24 mouse cellular contexts compared by ENCODE assay signal in genomic region chr7:65207240-65207639, GRCm38 (mm10). TPM values are rescaled to one million over a fixed set of nuclear protein-coding genes. Genes with fewer than 3 reads are reported as not detected.
DNase-seq lines count a peak whose midpoint lies in the region; ATAC-seq and TF ChIP-seq lines count a peak whose summit lies in the region.
"Had no signal": no experiment of that assay in that cellular context is flagged by ENCODE, and none has a peak within 500 bp of the region (broad histone marks: within the 10 kb centered on the region; RNA-seq: fewer than 3 reads in every experiment).

No protein-coding gene starts in this region.

- no peaks in the 10 kb centered on the region for H3K27me3 ChIP-seq in heart, embryonic 14.5 days (ENCODE audit: control insufficient read depth, insufficient read depth, low read length)
- H3K27me3 ChIP-seq in neural tube, embryonic 15.5 days (replicated peaks), result no peaks in the 10 kb centered on the region
- H3K27me3 ChIP-seq in stomach, postnatal 0 days (ENCODE audit: control insufficient read depth, insufficient read depth, low read length), result no peaks in the 10 kb centered on the region
- H3K27me3 ChIP-seq: embryonic facial prominence, embryonic 12.5 days; forebrain, embryonic 15.5 days; hindbrain, embryonic 12.5 days had no signal

- H3K4me2 ChIP-seq in heart, embryonic 14.5 days (ENCODE audit: low read length), result peak overlapping the region; percentile 44
- H3K4me2 ChIP-seq in neural tube, embryonic 15.5 days, result no peak overlapping the region
- no peak overlapping the region for H3K4me2 ChIP-seq in stomach, postnatal 0 days (replicated peaks; ENCODE audit: low read depth)
- H3K4me2 ChIP-seq: embryonic facial prominence, embryonic 12.5 days; forebrain, embryonic 15.5 days; hindbrain, embryonic 12.5 days had no signal

- no peak overlapping the region for H3K9ac ChIP-seq in heart, embryonic 14.5 days (ENCODE audit: low read length)
- H3K9ac ChIP-seq in neural tube, embryonic 15.5 days (replicated peaks), result no peak overlapping the region
- no peak overlapping the region for H3K9ac ChIP-seq in stomach, postnatal 0 days (ENCODE audit: low read length)
- H3K9ac ChIP-seq: embryonic facial prominence, embryonic 12.5 days; forebrain, embryonic 15.5 days; hindbrain, embryonic 12.5 days had no signal

- no peak overlapping the region for H3K4me3 ChIP-seq in heart, embryonic 14.5 days (ENCODE audit: control insufficient read depth in 1 of 2, insufficient read depth in 1 of 2, low read depth in 1 of 2, low read length in 2 of 2)
- no peak overlapping the region for H3K4me3 ChIP-seq in neural tube, embryonic 15.5 days (replicated peaks)
- H3K4me3 ChIP-seq in stomach, postnatal 0 days (ENCODE audit: low read depth, low read length), result no peak overlapping the region
- H3K4me3 ChIP-seq: embryonic facial prominence, embryonic 12.5 days; forebrain, embryonic 15.5 days; hindbrain, embryonic 12.5 days had no signal

- peak; percentile 82 for DNase-seq in heart, adult 11 months
- DNase-seq in heart, postnatal 36 days, result no peak
- no peak for DNase-seq in heart, adult 9 months (ENCODE audit: low spot score in 2 of 2)
- DNase-seq in neural tube, embryonic 10.5 days (ENCODE audit: extremely low spot score, low spot score), result peak; percentile 8
- DNase-seq in stomach, postnatal 0 days (ENCODE audit: low spot score), result peak; percentile 21
- DNase-seq in thymus, postnatal 36 days, result no peak
- DNase-seq: adrenal gland, postnatal 14 days; B cell, adult 2 months; cerebellum, adult 11-12 months; cerebellum, adult 9-10 months; cerebellum, postnatal 25 days; gastrocnemius, postnatal 36 days; kidney, adult 18-20 months had no signal

- TF ChIP-seq CTCF in stomach, postnatal 0 days (IDR thresholded peaks at IDR 0.05; ENCODE audit: low read depth), result no peak

- whole genome bisulfite sequencing in heart, embryonic 14.5 days, result 51% methylated on average over 10 of the region's 10 CpGs
- WGBS in neural tube, embryonic 15.5 days, result 93% methylated on average over 10 of the region's 10 CpGs
- WGBS in stomach, postnatal 0 days, result 77% methylated on average over 10 of the region's 10 CpGs

- no peak for TF ChIP-seq EP300 in stomach, postnatal 0 days (optimal IDR thresholded peaks at IDR 0.05)

- H3K36me3 ChIP-seq in heart, embryonic 14.5 days (ENCODE audit: control insufficient read depth, insufficient read depth, low read length), result no peaks in the 10 kb centered on the region
- H3K36me3 ChIP-seq in neural tube, embryonic 15.5 days, result no peaks in the 10 kb centered on the region
- H3K36me3 ChIP-seq in stomach, postnatal 0 days (ENCODE audit: control insufficient read depth, insufficient read depth, low read length), result no peaks in the 10 kb centered on the region
- H3K36me3 ChIP-seq: embryonic facial prominence, embryonic 12.5 days; forebrain, embryonic 15.5 days; G1E; hindbrain, embryonic 12.5 days had no signal

- no peak overlapping the region; a peak in 1 of 4 replicates for H3K27ac ChIP-seq in heart, embryonic 14.5 days (replicated peaks in 1 of 2; ENCODE audit: control insufficient read depth in 1 of 2, insufficient read depth in 1 of 2, low read depth in 2 of 2, low read length in 2 of 2)
- H3K27ac ChIP-seq in neural tube, embryonic 15.5 days (replicated peaks), result no peak overlapping the region
- no peak overlapping the region for H3K27ac ChIP-seq in stomach, postnatal 0 days (replicated peaks)
- H3K27ac ChIP-seq: embryonic facial prominence, embryonic 12.5 days; forebrain, embryonic 15.5 days; hindbrain, embryonic 12.5 days had no signal

- H3K9me3 ChIP-seq in heart, embryonic 14.5 days (ENCODE audit: control insufficient read depth, low read length), result peaks cover 5% of the 10 kb centered on the region; the same call in 1 of the 2 replicates
- 0 out of 2 replicates have a peak, but pooled peaks cover 4% of the 10 kb centered on the region for H3K9me3 ChIP-seq in neural tube, embryonic 15.5 days (replicated peaks)
- no peaks in the 10 kb centered on the region for H3K9me3 ChIP-seq in stomach, postnatal 0 days (ENCODE audit: control insufficient read depth, low read length)
- H3K9me3 ChIP-seq: embryonic facial prominence, embryonic 12.5 days; forebrain, embryonic 15.5 days; hindbrain, embryonic 12.5 days had no signal

- no peaks in the 10 kb centered on the region for H3K4me1 ChIP-seq in heart, embryonic 14.5 days (ENCODE audit: control insufficient read depth in 2 of 2, insufficient read depth in 2 of 2, low read length in 2 of 2)
- no peaks in the 10 kb centered on the region for H3K4me1 ChIP-seq in neural tube, embryonic 15.5 days
- no peaks in the 10 kb centered on the region for H3K4me1 ChIP-seq in stomach, postnatal 0 days (replicated peaks; ENCODE audit: control insufficient read depth, insufficient read depth)
- H3K4me1 ChIP-seq: embryonic facial prominence, embryonic 12.5 days; forebrain, embryonic 15.5 days; hindbrain, embryonic 12.5 days had no signal

- ATAC-seq in heart, embryonic 14.5 days (ENCODE audit: insufficient number of reproducible peaks, insufficient read depth, low FRiP score, low read depth), result peak; percentile 71
- ATAC-seq in neural tube, embryonic 15.5 days (ENCODE audit: low FRiP score), result no peak
- ATAC-seq in stomach, postnatal 0 days (ENCODE audit: low FRiP score, low TSS enrichment), result peak; percentile 79
- ATAC-seq: CD4-positive, CD25-positive, alpha-beta regulatory T cell, adult 4 months; forebrain, embryonic 15.5 days; hindbrain, embryonic 16.5 days; inflammation-experienced regulatory T-cells, adult 6 months had no signal

- intact Hi-C loops in heart, postnatal 36 days (cut with DNase I), result no loop called here

RNA-seq across cellular contexts. Expression of gene Fam189a1, which starts 50.9 kb away (rescaled TPM):
- total RNA-seq in heart, postnatal 36 days (2021), result not detected
- polyA plus RNA-seq in heart, embryonic 14.5 days (2014; fragmentation: Nextera tagmentation; extraction: Ambion mirVana), result 0.77 and 0.90 TPM in 2 replicates
- polyA plus RNA-seq in neural tube, embryonic 15.5 days (2015; fragmentation: Nextera tagmentation; extraction: Ambion mirVana), result 10.4 and 13.4 TPM in 2 replicates
- 0.23 and 0.25 TPM in 2 replicates for polyA plus RNA-seq in stomach, postnatal 0 days (2015; fragmentation: Nextera tagmentation; extraction: Ambion mirVana)
- total RNA-seq: gastrocnemius, adult 8-10 months; gastrocnemius, postnatal 36 days; heart, postnatal 14 days had no signal
- polyA plus RNA-seq: G1E had no signal

Comparison
In these comparisons a context has a peak if more than half of its experiments do, and no peak if none do; other contexts are left out.
1. DNase-seq: peak in heart, adult 11 months (single experiment), neural tube, embryonic 10.5 days (single experiment) and stomach, postnatal 0 days (single experiment); none in heart, postnatal 36 days (0 of 2), heart, adult 9 months (0 of 2) and thymus, postnatal 36 days (0 of 2).